Mouse (Mus musculus): ENCODE measurements around the gene Dennd6a. TPM values are rescaled to one million over a fixed set of nuclear protein-coding genes. Genes with fewer than 3 reads are reported as not detected.

Dennd6a gene
- polyA plus RNA-seq, 1 experiment = 63.9 TPM

GRCm38 (mm10) chr14:26626605-26627140 lies 53.0 kb downstream of the Dennd6a start:
- H3K27ac ChIP-seq (ENCODE audit: insufficient read depth, low read length) = no peak overlapping the region
- no peak overlapping the region for H3K4me3 ChIP-seq (ENCODE audit: low read depth, low read length)
- no peaks in the 10 kb centered on the region for H3K27me3 ChIP-seq (ENCODE audit: control insufficient read depth, insufficient read depth, low read length, poor library complexity, severe bottlenecking)
- no peaks in the 10 kb centered on the region for H3K4me1 ChIP-seq (ENCODE audit: control insufficient read depth, insufficient read depth, low read length)
- no peaks in the 10 kb centered on the region for H3K9me3 ChIP-seq (replicated peaks; ENCODE audit: control insufficient read depth, insufficient read depth, low read length, poor library complexity, severe bottlenecking)
- TF ChIP-seq CTCF (IDR thresholded peaks at IDR 0.05; ENCODE audit: low read depth, low read length) = no peak
- no peak for TF ChIP-seq EP300 (IDR thresholded peaks at IDR 0.05; ENCODE audit: insufficient read depth, low read depth, low read length)
- no peak for TF ChIP-seq POLR2A (IDR thresholded peaks at IDR 0.05; ENCODE audit: insufficient read depth, low read length)
- H3K36me3 ChIP-seq (ENCODE audit: control insufficient read depth, insufficient read depth, low read length, poor library complexity, severe bottlenecking) = peaks cover 14% of the 10 kb centered on the region
- no peak overlapping the region for H3K9ac ChIP-seq (ENCODE audit: low read depth, poor library complexity, severe bottlenecking)

- H3K9me3 ChIP-seq (replicated peaks; ENCODE audit: control insufficient read depth, insufficient read depth, low read length, poor library complexity, severe bottlenecking) = no peaks in the 10 kb centered on the region
- H3K36me3 ChIP-seq (ENCODE audit: control insufficient read depth, insufficient read depth, low read length, poor library complexity, severe bottlenecking) = no peaks in the 10 kb centered on the region
- no peaks in the 10 kb centered on the region for H3K27me3 ChIP-seq (ENCODE audit: control insufficient read depth, insufficient read depth, low read length, poor library complexity, severe bottlenecking)
- no peaks in the 10 kb centered on the region for H3K4me1 ChIP-seq (ENCODE audit: control insufficient read depth, insufficient read depth, low read length)
- TF ChIP-seq EP300 (IDR thresholded peaks at IDR 0.05; ENCODE audit: insufficient read depth, low read depth, low read length) = no peak
- no peak for TF ChIP-seq CTCF (IDR thresholded peaks at IDR 0.05; ENCODE audit: low read depth, low read length)
- TF ChIP-seq POLR2A (IDR thresholded peaks at IDR 0.05; ENCODE audit: insufficient read depth, low read length) = no peak
- peak overlapping the region; percentile 49 for H3K27ac ChIP-seq (ENCODE audit: insufficient read depth, low read length)
- peak overlapping the region; percentile 25 for H3K9ac ChIP-seq (ENCODE audit: low read depth, poor library complexity, severe bottlenecking)
- peak overlapping the region; percentile 45 for H3K4me3 ChIP-seq (ENCODE audit: low read depth, low read length)
These were observed 63.6 kb downstream of the Dennd6a start for GRCm38 (mm10) chr14:26637025-26637850.

GRCm38 (mm10) chr14:26637851-26638707 lies 64.4 kb downstream of the Dennd6a start, which contains the start of gene Arf4:
Arf4 (plus strand) TSS chr14:26638074.
- Histone ChIP-seq H3K4me3 (ENCODE audit: low read depth, low read length) (peak within 1 kb of the TSS; percentile 80), H3K27ac (ENCODE audit: insufficient read depth, low read length) (peak within 1 kb of the TSS; percentile 49), H3K9me3 (replicated peaks; ENCODE audit: control insufficient read depth, insufficient read depth, low read length, poor library complexity, severe bottlenecking) (no peaks in the 10 kb centered on the region), H3K4me1 (ENCODE audit: control insufficient read depth, insufficient read depth, low read length) (no peaks in the 10 kb centered on the region), H3K36me3 (ENCODE audit: control insufficient read depth, insufficient read depth, low read length, poor library complexity, severe bottlenecking) (no peaks in the 10 kb centered on the region), H3K27me3 (ENCODE audit: control insufficient read depth, insufficient read depth, low read length, poor library complexity, severe bottlenecking) (no peaks in the 10 kb centered on the region), H3K9ac (ENCODE audit: low read depth, poor library complexity, severe bottlenecking) (peak within 1 kb of the TSS; percentile 82)
- TF ChIP-seq CTCF (IDR thresholded peaks at IDR 0.05; ENCODE audit: low read depth, low read length) (no peak), POLR2A (IDR thresholded peaks at IDR 0.05; ENCODE audit: insufficient read depth, low read length) (peak; percentile 67), EP300 (IDR thresholded peaks at IDR 0.05; ENCODE audit: insufficient read depth, low read depth, low read length) (peak; percentile 29; the same call in 1 of the 2 replicates)

GRCm38 (mm10) chr14:26638708-26639084 lies 65.0 kb downstream of the Dennd6a start:
- peak overlapping the region; percentile 80 for H3K4me3 ChIP-seq (ENCODE audit: low read depth, low read length)
- TF ChIP-seq EP300 (IDR thresholded peaks at IDR 0.05; ENCODE audit: insufficient read depth, low read depth, low read length) (no peak), POLR2A (IDR thresholded peaks at IDR 0.05; ENCODE audit: insufficient read depth, low read length) (no peak)
- peak overlapping the region; percentile 35 for H3K27ac ChIP-seq (ENCODE audit: insufficient read depth, low read length)
- H3K9ac ChIP-seq (ENCODE audit: low read depth, poor library complexity, severe bottlenecking) = peak overlapping the region; percentile 82
- no peaks in the 10 kb centered on the region for H3K36me3 ChIP-seq (ENCODE audit: control insufficient read depth, insufficient read depth, low read length, poor library complexity, severe bottlenecking)
- no peaks in the 10 kb centered on the region for H3K4me1 ChIP-seq (ENCODE audit: control insufficient read depth, insufficient read depth, low read length)
- no peaks in the 10 kb centered on the region for H3K9me3 ChIP-seq (replicated peaks; ENCODE audit: control insufficient read depth, insufficient read depth, low read length, poor library complexity, severe bottlenecking)
- no peaks in the 10 kb centered on the region for H3K27me3 ChIP-seq (ENCODE audit: control insufficient read depth, insufficient read depth, low read length, poor library complexity, severe bottlenecking)

GRCm38 (mm10) chr14:26639251-26639650 lies 65.6 kb downstream of the Dennd6a start:
- Histone ChIP-seq H3K9ac (ENCODE audit: low read depth, poor library complexity, severe bottlenecking) (peak overlapping the region; percentile 82), H3K27ac (ENCODE audit: insufficient read depth, low read length) (no peak overlapping the region), H3K36me3 (ENCODE audit: control insufficient read depth, insufficient read depth, low read length, poor library complexity, severe bottlenecking) (no peaks in the 10 kb centered on the region), H3K4me3 (ENCODE audit: low read depth, low read length) (peak overlapping the region; percentile 68), H3K27me3 (ENCODE audit: control insufficient read depth, insufficient read depth, low read length, poor library complexity, severe bottlenecking) (no peaks in the 10 kb centered on the region), H3K4me1 (ENCODE audit: control insufficient read depth, insufficient read depth, low read length) (no peaks in the 10 kb centered on the region), H3K9me3 (replicated peaks; ENCODE audit: control insufficient read depth, insufficient read depth, low read length, poor library complexity, severe bottlenecking) (no peaks in the 10 kb centered on the region)
- no peak for TF ChIP-seq EP300 (IDR thresholded peaks at IDR 0.05; ENCODE audit: insufficient read depth, low read depth, low read length)
